Mouse (Mus musculus) limb, embryonic 11.5 days (tissue): ENCODE data around the gene Shank2. TPM values are rescaled to one million over a fixed set of nuclear protein-coding genes. Genes with fewer than 3 reads are reported as not detected.

Experiments used
- ATAC-seq: fragments of 200-750 bp; cut with Nextera tagmentation; 2 replicates; pipeline ENCODE4 v1.8.0; 2017; ENCODE audit warnings: low read depth; ENCODE audit not compliant: insufficient number of reproducible peaks, low FRiP score, low TSS enrichment
- DNase-seq: peaks from one replicate; pipeline ENCODE4 v3.0.0-alpha.2; 2015; ENCODE audit warnings: low spot score
- H3K27ac ChIP-seq: fragments of 300-500 bp; sonication (generic); replicated peaks from 2 replicates; pipeline ENCODE4 v1.5.1; 2014; ENCODE audit warnings: low read depth, mild to moderate bottlenecking, low read length
- H3K27me3 ChIP-seq: fragments of 300-500 bp; sonication (generic); 2 replicates; pipeline ENCODE4 v1.6.1; 2014; ENCODE audit warnings: mild to moderate bottlenecking, low read length, mixed read lengths; ENCODE audit not compliant: control insufficient read depth, insufficient read depth
- H3K36me3 ChIP-seq: fragments of 300-500 bp; sonication (generic); 2 replicates; pipeline ENCODE4 v1.6.1; 2014; ENCODE audit warnings: mild to moderate bottlenecking, low read length, moderate library complexity, mixed read lengths; ENCODE audit not compliant: control insufficient read depth, insufficient read depth
- H3K4me1 ChIP-seq: fragments of 300-500 bp; sonication (generic); 2 replicates; pipeline ENCODE4 v1.6.1; 2014; ENCODE audit warnings: low read length, mixed read lengths; ENCODE audit not compliant: control insufficient read depth, insufficient read depth
- H3K4me2 ChIP-seq: fragments of 300-500 bp; sonication (generic); 2 replicates; pipeline ENCODE4 v1.6.1; 2014; ENCODE audit warnings: low read depth, mild to moderate bottlenecking, moderate library complexity; ENCODE audit not compliant: severe bottlenecking
- H3K4me3 ChIP-seq: fragments of 300-500 bp; sonication (generic); 2 replicates; pipeline ENCODE4 v1.5.1; 2014; ENCODE audit warnings: low read depth, low read length
- H3K9ac ChIP-seq: fragments of 300-500 bp; sonication (generic); 2 replicates; pipeline ENCODE4 v1.6.1; 2014; ENCODE audit warnings: mild to moderate bottlenecking, low read length
- H3K9me3 ChIP-seq: fragments of 300-500 bp; sonication (generic); 2 replicates; pipeline ENCODE4 v1.6.1; 2016; ENCODE audit warnings: low read length; ENCODE audit not compliant: control insufficient read depth
- WGBS: fragments of 180-500 bp; shearing (Covaris S2); extraction: QIAGEN DNeasy Blood & Tissue Kit; methylation state at CpG from one replicate; pipeline ENCODE4 v1.1.7; 2014; 5-methylcytosine and 5-hydroxymethylcytosine counted together
- polyA plus RNA-seq: library from polyadenylated mRNA; unstranded; fragments of >200 nt; fragmentation: Nextera tagmentation; extraction: Ambion mirVana; gene quantifications from 2 replicates; pipeline ENCODE4 v1.2.1, GENCODE M21; 2014

The Shank2 gene
- polyA plus RNA-seq, 1 experiment from 2014 or later = 0.68 TPM

GRCm38 (mm10) chr7:144390676-144391075 lies 388.9 kb downstream of the Shank2 start:
- ATAC-seq = no peak

DNA sequence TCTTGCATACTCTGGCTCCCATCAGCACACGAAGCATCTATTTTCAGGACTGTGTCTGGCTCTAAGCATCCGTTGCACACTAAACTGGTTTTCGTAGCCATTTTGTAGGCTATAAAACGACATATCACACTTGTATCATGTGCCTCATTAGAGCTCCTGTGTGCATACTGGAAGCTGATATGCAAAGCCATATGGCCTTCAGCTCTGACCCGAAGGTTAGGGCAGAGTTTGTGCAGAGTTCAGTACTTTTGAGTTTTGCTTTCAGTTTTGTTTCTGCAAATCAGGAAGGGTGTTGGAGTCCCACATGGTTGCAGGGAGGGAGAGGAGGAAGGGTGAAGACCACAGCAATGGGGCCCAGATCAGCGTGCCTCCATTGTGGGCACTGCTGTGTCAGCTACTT lies 390.0 kb downstream of the Shank2 start:
- H3K4me1 ChIP-seq = no peaks in the 10 kb centered on the region
- no peak overlapping the region for H3K9ac ChIP-seq
- WGBS = 78% methylated on average over 6 of the region's 6 CpGs
- no peaks in the 10 kb centered on the region for H3K27me3 ChIP-seq
- no peak overlapping the region for H3K4me3 ChIP-seq
- no peak overlapping the region for H3K4me2 ChIP-seq
- H3K9me3 ChIP-seq = no peaks in the 10 kb centered on the region
- ATAC-seq = no peak
- no peaks in the 10 kb centered on the region for H3K36me3 ChIP-seq
- no peak for DNase-seq
- no peak overlapping the region for H3K27ac ChIP-seq

More at GRCm38 (mm10) chr7:144390676-144391075, 388.9 kb downstream of the Shank2 start:
- Histone ChIP-seq H3K4me3 (no peak overlapping the region), H3K36me3 (no peaks in the 10 kb centered on the region), H3K9me3 (no peaks in the 10 kb centered on the region), H3K27me3 (no peaks in the 10 kb centered on the region), H3K4me1 (no peaks in the 10 kb centered on the region), H3K9ac (no peak overlapping the region), H3K4me2 (no peak overlapping the region), H3K27ac (no peak overlapping the region)
- 65% methylated on average over 8 of the region's 8 CpGs for WGBS
- no peak for DNase-seq

DNA sequence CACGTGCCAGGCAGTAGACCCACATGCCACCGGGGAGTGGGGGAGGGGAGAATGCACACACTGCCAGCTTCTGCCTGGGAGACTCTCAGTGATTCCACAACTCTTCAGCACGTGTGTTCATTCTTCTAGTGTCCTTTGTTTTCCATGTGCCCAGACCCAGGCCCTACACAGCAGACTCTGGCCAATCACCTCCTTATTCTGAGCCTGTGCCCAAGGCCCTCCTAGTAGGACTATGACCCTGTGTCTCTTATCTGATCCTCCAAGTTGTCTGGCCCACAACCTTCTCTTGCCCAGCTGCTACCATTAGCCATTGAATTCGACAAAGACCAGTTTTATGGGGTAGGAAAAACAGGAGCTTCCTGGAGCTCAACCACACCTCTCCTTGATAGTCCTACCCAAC lies 400.8 kb downstream of the Shank2 start:
- H3K9me3 ChIP-seq = no peaks in the 10 kb centered on the region
- H3K4me2 ChIP-seq = no peak overlapping the region
- no peak overlapping the region for H3K4me3 ChIP-seq
- 74% methylated on average over 4 of the region's 4 CpGs for WGBS
- no peak overlapping the region for H3K27ac ChIP-seq
- H3K4me1 ChIP-seq = no peaks in the 10 kb centered on the region
- H3K27me3 ChIP-seq = no peaks in the 10 kb centered on the region
- H3K36me3 ChIP-seq = no peaks in the 10 kb centered on the region
- no peak overlapping the region for H3K9ac ChIP-seq
- ATAC-seq (no peak), DNase-seq (no peak)

GRCm38 (mm10) chr7:144407675-144408074 lies 405.9 kb downstream of the Shank2 start:
- DNase-seq (no peak), ATAC-seq (no peak)
- no peak overlapping the region for H3K9ac ChIP-seq
- no peaks in the 10 kb centered on the region for H3K4me1 ChIP-seq
- no peak overlapping the region for H3K27ac ChIP-seq
- 53% methylated on average over 4 of the region's 4 CpGs for WGBS
- no peaks in the 10 kb centered on the region for H3K9me3 ChIP-seq
- H3K4me3 ChIP-seq = no peak overlapping the region
- H3K36me3 ChIP-seq = no peaks in the 10 kb centered on the region
- H3K27me3 ChIP-seq = no peaks in the 10 kb centered on the region
- H3K4me2 ChIP-seq = no peak overlapping the region

GRCm38 (mm10) chr7:144408464-144409000 lies 406.8 kb downstream of the Shank2 start:
- H3K4me2 ChIP-seq = no peak overlapping the region
- WGBS = 92% methylated on average over 2 of the region's 2 CpGs
- no peak overlapping the region for H3K9ac ChIP-seq
- no peak overlapping the region for H3K4me3 ChIP-seq
- H3K27me3 ChIP-seq = no peaks in the 10 kb centered on the region
- H3K27ac ChIP-seq = no peak overlapping the region
- ATAC-seq (no peak), DNase-seq (no peak)
- no peaks in the 10 kb centered on the region for H3K4me1 ChIP-seq
- no peaks in the 10 kb centered on the region for H3K36me3 ChIP-seq
- H3K9me3 ChIP-seq = no peaks in the 10 kb centered on the region

DNA sequence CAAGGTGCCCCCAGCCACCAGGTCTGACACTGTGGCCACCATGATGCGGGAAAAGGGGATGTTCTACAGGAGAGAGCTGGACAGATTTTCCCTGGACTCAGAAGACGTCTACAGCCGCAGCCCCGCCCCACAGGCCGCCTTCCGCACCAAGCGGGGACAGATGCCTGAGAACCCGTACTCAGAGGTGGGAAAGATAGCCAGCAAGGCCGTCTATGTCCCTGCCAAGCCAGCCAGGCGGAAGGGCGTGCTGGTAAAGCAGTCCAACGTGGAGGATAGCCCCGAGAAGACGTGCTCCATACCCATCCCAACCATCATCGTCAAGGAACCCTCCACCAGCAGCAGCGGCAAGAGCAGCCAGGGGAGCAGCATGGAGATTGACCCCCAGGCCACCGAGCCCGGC lies 408.0 kb downstream of the Shank2 start:
- no peaks in the 10 kb centered on the region for H3K9me3 ChIP-seq
- no peak for ATAC-seq
- no peaks in the 10 kb centered on the region for H3K36me3 ChIP-seq
- DNase-seq = no peak
- no peak overlapping the region for H3K9ac ChIP-seq
- no peak overlapping the region for H3K27ac ChIP-seq
- no peaks in the 10 kb centered on the region for H3K4me1 ChIP-seq
- no peaks in the 10 kb centered on the region for H3K27me3 ChIP-seq
- no peak overlapping the region for H3K4me2 ChIP-seq
- H3K4me3 ChIP-seq = no peak overlapping the region
- WGBS = 83% methylated on average over 18 of the region's 18 CpGs

DNA sequence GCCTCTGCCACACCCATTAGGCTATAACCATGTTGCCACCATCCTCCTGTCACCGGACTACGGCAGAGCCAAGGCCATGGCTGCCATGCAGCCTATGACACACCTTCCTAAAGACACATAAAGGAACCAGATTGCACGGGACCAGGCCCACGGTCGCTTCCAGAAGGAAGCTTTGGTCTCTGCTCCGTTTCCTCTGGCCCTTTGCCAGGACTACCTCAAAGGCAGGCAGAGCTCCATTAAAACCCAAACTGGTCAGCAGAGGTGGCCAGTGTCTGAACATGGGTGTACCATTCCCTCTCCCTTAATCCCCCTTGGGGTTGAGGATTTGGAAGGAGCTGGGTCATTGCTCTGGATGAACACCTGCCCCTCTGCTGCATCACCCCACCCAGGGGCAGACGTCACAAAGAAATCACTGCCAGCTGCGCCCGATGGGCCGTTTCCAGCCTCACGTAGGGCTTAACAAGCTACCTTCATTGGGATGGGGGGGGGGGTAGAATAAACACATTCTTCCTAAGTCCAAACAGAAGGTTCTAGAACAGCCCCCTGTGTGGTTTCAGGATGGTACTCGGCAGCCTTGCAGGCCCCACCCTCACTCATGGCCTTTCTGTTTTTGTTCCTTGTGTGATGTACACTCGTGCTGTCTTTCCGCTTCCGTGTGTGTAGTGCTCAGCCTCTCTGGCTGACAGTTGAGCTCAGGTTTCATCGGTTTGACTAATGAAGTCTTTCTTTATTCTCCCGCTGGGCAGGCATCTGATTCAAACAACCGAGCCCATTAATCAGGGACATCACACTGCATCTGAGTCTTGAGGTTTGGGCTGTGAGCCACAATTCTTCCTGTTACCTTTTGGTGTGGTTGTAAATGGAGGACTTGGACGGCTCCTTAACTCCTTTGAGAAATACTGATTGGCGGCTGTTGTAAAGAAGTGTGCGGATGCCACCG lies 410.5 kb downstream of the Shank2 start:
- H3K4me3 ChIP-seq = no peak overlapping the region
- H3K27ac ChIP-seq = no peak overlapping the region
- no peaks in the 10 kb centered on the region for H3K27me3 ChIP-seq
- DNase-seq (no peak), ATAC-seq (no peak)
- no peaks in the 10 kb centered on the region for H3K9me3 ChIP-seq
- H3K36me3 ChIP-seq = no peaks in the 10 kb centered on the region
- WGBS = 51% methylated on average over 22 of the region's 22 CpGs
- no peak overlapping the region for H3K4me2 ChIP-seq
- no peak overlapping the region for H3K9ac ChIP-seq
- no peaks in the 10 kb centered on the region for H3K4me1 ChIP-seq

- no peaks in the 10 kb centered on the region for H3K27me3 ChIP-seq
- 74% methylated on average over 5 of the region's 5 CpGs for WGBS
- no peak for DNase-seq
- H3K9ac ChIP-seq = no peak overlapping the region
- no peak overlapping the region for H3K4me2 ChIP-seq
- no peak for ATAC-seq
- no peak overlapping the region for H3K4me3 ChIP-seq
- no peaks in the 10 kb centered on the region for H3K4me1 ChIP-seq
- no peak overlapping the region for H3K27ac ChIP-seq
- no peaks in the 10 kb centered on the region for H3K36me3 ChIP-seq
- no peaks in the 10 kb centered on the region for H3K9me3 ChIP-seq
These were observed 412.9 kb downstream of the Shank2 start for GRCm38 (mm10) chr7:144414632-144415031.
